Mouse (Mus musculus) megakaryocyte-erythroid progenitor cell, adult 5-6 weeks (primary cell): Measurements from ENCODE around the gene Adora1. TPM values are rescaled to one million over a fixed set of nuclear protein-coding genes. Genes with fewer than 3 reads are reported as not detected.

Source experiments
- ATAC-seq: replicated peaks from 2 replicates; pipeline ENCODE4 v1.8.0; 2016; ENCODE audit warnings: mild to moderate bottlenecking, inconsistent platforms; ENCODE audit not compliant: severe bottlenecking, poor library complexity, low FRiP score, low TSS enrichment
- total RNA-seq, 2 experiments: library from RNA; stranded (forward) in 1 of 2; stranded (reverse) in 1 of 2; fragments of 200-1000, 215-1000 nt in 1 of 2; fragments of >200 nt in 1 of 2; fragmentation: Nextera tagmentation in 1 of 2; gene quantifications; 2 replicates each; pipeline ENCODE4 v1.2.3; 2014 to 2017

Adora1 gene
- total RNA-seq, 2 experiments from 2014 or later: not detected

GRCm38 (mm10) chr1:134167416-134168305, 67.6 kb downstream of the Adora1 start:
- ATAC-seq: no peak

- ATAC-seq: no peak
Measured at GRCm38 (mm10) chr1:134166547-134166946, 68.7 kb downstream of the Adora1 start.

GRCm38 (mm10) chr1:134164454-134164853, 70.8 kb downstream of the Adora1 start:
- ATAC-seq: no peak

GRCm38 (mm10) chr1:134163476-134163875, 71.8 kb downstream of the Adora1 start:
- no peak for ATAC-seq

GRCm38 (mm10) chr1:134162510-134163225, 72.6 kb downstream of the Adora1 start:
- ATAC-seq: no peak

- no peak for ATAC-seq
Measured at GRCm38 (mm10) chr1:134161399-134161798, 73.8 kb downstream of the Adora1 start.

GRCm38 (mm10) chr1:134160404-134160803, 74.8 kb downstream of the Adora1 start:
- ATAC-seq: no peak

GRCm38 (mm10) chr1:134154655-134155054, 80.6 kb downstream of the Adora1 start:
- no peak for ATAC-seq

GRCm38 (mm10) chr1:134154121-134154520, 81.1 kb downstream of the Adora1 start:
- ATAC-seq: no peak

- peak; percentile 47; the same call in 1 of the 2 replicates for ATAC-seq
Measured at GRCm38 (mm10) chr1:134152626-134153590, 82.3 kb downstream of the Adora1 start.

- peak; percentile 77 for ATAC-seq
Measured at GRCm38 (mm10) chr1:134151655-134152412, 83.4 kb downstream of the Adora1 start.

- no peak for ATAC-seq
Measured at GRCm38 (mm10) chr1:134150745-134151144, 84.5 kb downstream of the Adora1 start.

- no peak for ATAC-seq
Measured at GRCm38 (mm10) chr1:134150076-134150475, 85.2 kb downstream of the Adora1 start.

Other genes with a start within 250 kb of the Adora1 start
- gene Fmod, start 198.2 kb downstream of the Adora1 start, total RNA-seq (2014; fragmentation: Nextera tagmentation): not detected in 2 replicates
- gene Fmod, start 198.2 kb downstream of the Adora1 start, total RNA-seq (2017): not detected in 2 replicates
- gene Btg2, start 156.3 kb downstream of the Adora1 start, total RNA-seq (2014; fragmentation: Nextera tagmentation): 2.0 and 3.9 TPM in 2 replicates
- gene Btg2, start 156.3 kb downstream of the Adora1 start, total RNA-seq (2017): 58.5 and 61.6 TPM in 2 replicates
- gene Chit1, start 124.2 kb downstream of the Adora1 start, total RNA-seq (2014; fragmentation: Nextera tagmentation): not detected in 2 replicates
- not detected in 2 replicates for gene Chit1, start 124.2 kb downstream of the Adora1 start, total RNA-seq (2017)
- 0.77 TPM in 1 of 2 replicates, not detected in the other for gene Chil1, start 53.3 kb downstream of the Adora1 start, total RNA-seq (2014; fragmentation: Nextera tagmentation)
- 0.84 and 2.4 TPM in 2 replicates for gene Chil1, start 53.3 kb downstream of the Adora1 start, total RNA-seq (2017)
- not detected in 2 replicates for gene Mybph, start 42.0 kb downstream of the Adora1 start, total RNA-seq (2014; fragmentation: Nextera tagmentation)
- not detected in 2 replicates for gene Mybph, start 42.0 kb downstream of the Adora1 start, total RNA-seq (2017)
- not detected in 2 replicates for gene Myog, start 54.6 kb upstream of the Adora1 start, total RNA-seq (2014; fragmentation: Nextera tagmentation)
- gene Myog, start 54.6 kb upstream of the Adora1 start, total RNA-seq (2017): not detected in 2 replicates
- gene Ppfia4, start 97.5 kb upstream of the Adora1 start, total RNA-seq (2014; fragmentation: Nextera tagmentation): 0.32 and 1.1 TPM in 2 replicates
- 1.1 and 1.6 TPM in 2 replicates for gene Ppfia4, start 97.5 kb upstream of the Adora1 start, total RNA-seq (2017)
- 48.8 and 72.3 TPM in 2 replicates for gene Tmem183a, start 126.5 kb upstream of the Adora1 start, total RNA-seq (2014; fragmentation: Nextera tagmentation)
- gene Tmem183a, start 126.5 kb upstream of the Adora1 start, total RNA-seq (2017): 51.4 and 57.0 TPM in 2 replicates
- not detected in 2 replicates for gene 4933406M09Rik, start 150.5 kb upstream of the Adora1 start, total RNA-seq (2014; fragmentation: Nextera tagmentation)
- not detected in 2 replicates for gene 4933406M09Rik, start 150.5 kb upstream of the Adora1 start, total RNA-seq (2017)
- 33.0 and 38.9 TPM in 2 replicates for gene Cyb5r1, start 170.1 kb upstream of the Adora1 start, total RNA-seq (2014; fragmentation: Nextera tagmentation)
- gene Cyb5r1, start 170.1 kb upstream of the Adora1 start, total RNA-seq (2017): 16.3 and 24.8 TPM in 2 replicates
- 42.2 and 56.1 TPM in 2 replicates for gene Adipor1, start 179.9 kb upstream of the Adora1 start, total RNA-seq (2014; fragmentation: Nextera tagmentation)
- 33.3 and 37.5 TPM in 2 replicates for gene Adipor1, start 179.9 kb upstream of the Adora1 start, total RNA-seq (2017)
- gene Klhl12, start 220.1 kb upstream of the Adora1 start, total RNA-seq (2014; fragmentation: Nextera tagmentation): 62.2 and 79.3 TPM in 2 replicates
- gene Klhl12, start 220.1 kb upstream of the Adora1 start, total RNA-seq (2017): 49.9 and 60.7 TPM in 2 replicates